Mouse (Mus musculus): ENCODE results near the gene Agap1.
A peak's percentile ranks its signal among the peaks of the same experiment; 100 is the strongest.

The Agap1 gene

GRCm38 (mm10) chr1:89543312-89543711, 88.7 kb downstream of the Agap1 start:
- no peak for DNase-seq (ENCODE audit: low spot score in 2 of 2)

GRCm38 (mm10) chr1:89544094-89544493, 89.5 kb downstream of the Agap1 start:
- no peak for DNase-seq (ENCODE audit: low spot score in 2 of 2)

GRCm38 (mm10) chr1:89545099-89545498, 90.5 kb downstream of the Agap1 start:
- peak; percentile 67 to 80 for DNase-seq (ENCODE audit: low spot score in 2 of 2)

- no peak for DNase-seq (ENCODE audit: low spot score in 2 of 2)
These were observed 93.2 kb downstream of the Agap1 start for GRCm38 (mm10) chr1:89547525-89548504.

GRCm38 (mm10) chr1:89550061-89550869, 95.7 kb downstream of the Agap1 start:
- DNase-seq (ENCODE audit: low spot score in 2 of 2): no peak

- DNase-seq (ENCODE audit: low spot score in 2 of 2): no peak
These were observed 97.9 kb downstream of the Agap1 start for GRCm38 (mm10) chr1:89552470-89552869.

GRCm38 (mm10) chr1:89553791-89554190, 99.2 kb downstream of the Agap1 start:
- no peak for DNase-seq (ENCODE audit: low spot score in 2 of 2)

- peak; percentile 68 to 76 for DNase-seq (ENCODE audit: low spot score in 2 of 2)
These were observed 100.6 kb downstream of the Agap1 start for GRCm38 (mm10) chr1:89554969-89555856.

GRCm38 (mm10) chr1:89556006-89556405, 101.4 kb downstream of the Agap1 start:
- DNase-seq (ENCODE audit: low spot score in 2 of 2): no peak

GRCm38 (mm10) chr1:89557401-89557800, 102.8 kb downstream of the Agap1 start:
- no peak for DNase-seq (ENCODE audit: low spot score in 2 of 2)

GRCm38 (mm10) chr1:89558080-89558479, 103.5 kb downstream of the Agap1 start:
- no peak for DNase-seq (ENCODE audit: low spot score in 2 of 2)

- DNase-seq (ENCODE audit: low spot score in 2 of 2): no peak
These were observed 108.8 kb downstream of the Agap1 start for GRCm38 (mm10) chr1:89563399-89563798.

GRCm38 (mm10) chr1:89566578-89567488, 112.2 kb downstream of the Agap1 start:
- DNase-seq (ENCODE audit: low spot score in 2 of 2): no peak

- DNase-seq (ENCODE audit: low spot score in 2 of 2): no peak
These were observed 114.2 kb downstream of the Agap1 start for GRCm38 (mm10) chr1:89568546-89569405.

- peak; percentile 69 to 72 for DNase-seq (ENCODE audit: low spot score in 2 of 2)
These were observed 116.1 kb downstream of the Agap1 start for GRCm38 (mm10) chr1:89570522-89571299.

- no peak for DNase-seq (ENCODE audit: low spot score in 2 of 2)
These were observed 118.9 kb downstream of the Agap1 start for GRCm38 (mm10) chr1:89573486-89573885.

- no peak for DNase-seq (ENCODE audit: low spot score in 2 of 2)
These were observed 120.6 kb downstream of the Agap1 start for GRCm38 (mm10) chr1:89574941-89575890.

All from heart, adult 9 months (tissue).